Mouse (Mus musculus) lung, postnatal 0 days (tissue): Measurements from ENCODE around the gene Rarg. TPM values are rescaled to one million over a fixed set of nuclear protein-coding genes. Genes with fewer than 3 reads are reported as not detected.
A peak's percentile ranks its signal among the peaks of the same experiment; 100 is the strongest.

Source experiments
- ATAC-seq: fragments of 200-750 bp; cut with Nextera tagmentation; 2 replicates; pipeline ENCODE4 v1.8.0; 2017; ENCODE audit warnings: moderate library complexity
- DNase-seq: peaks from one replicate; pipeline ENCODE4 v3.0.0-alpha.2; 2016; ENCODE audit warnings: low spot score
- H3K27ac ChIP-seq: fragments of 300-500 bp; sonication (generic); 2 replicates; pipeline ENCODE4 v1.5.1; 2014; ENCODE audit warnings: antibody characterized with exemption, mild to moderate bottlenecking, low read length, mixed read lengths
- H3K27me3 ChIP-seq: fragments of 300-500 bp; sonication (generic); replicated peaks from 2 replicates; pipeline ENCODE4 v1.6.1; 2014; ENCODE audit warnings: low read length, mixed read lengths; ENCODE audit not compliant: insufficient read depth
- H3K36me3 ChIP-seq: fragments of 300-500 bp; sonication (generic); 2 replicates; pipeline ENCODE4 v1.6.1; 2014; ENCODE audit warnings: low read length, mixed read lengths; ENCODE audit not compliant: insufficient read depth
- H3K4me1 ChIP-seq: fragments of 300-500 bp; sonication (generic); 2 replicates; pipeline ENCODE4 v1.6.1; 2014; ENCODE audit warnings: antibody characterized with exemption, low read depth, low read length, mixed read lengths; ENCODE audit not compliant: insufficient read depth
- H3K4me2 ChIP-seq: fragments of 300-500 bp; sonication (generic); replicated peaks from 2 replicates; pipeline ENCODE4 v1.6.1; 2014; ENCODE audit warnings: low read depth, mild to moderate bottlenecking, low read length, moderate library complexity, mixed read lengths
- H3K4me3 ChIP-seq: fragments of 300-500 bp; sonication (generic); 2 replicates; pipeline ENCODE4 v1.5.1; 2014; ENCODE audit warnings: low read depth, low read length
- H3K9ac ChIP-seq: fragments of 300-500 bp; sonication (generic); replicated peaks from 2 replicates; pipeline ENCODE4 v1.6.1; 2014; ENCODE audit warnings: low read depth, mild to moderate bottlenecking
- H3K9me3 ChIP-seq: fragments of 300-500 bp; sonication (generic); 2 replicates; pipeline ENCODE4 v1.6.1; 2016; ENCODE audit warnings: low read length, mixed read lengths
- CTCF ChIP-seq: IDR thresholded peaks from 2 replicates; pipeline ENCODE4 v1.5.1; 2016; ENCODE audit warnings: antibody characterized with exemption, mild to moderate bottlenecking
- EP300 ChIP-seq: IDR thresholded peaks from 2 replicates; pipeline ENCODE4 v1.6.1; 2016; ENCODE audit warnings: antibody characterized with exemption, mild to moderate bottlenecking, control low read depth
- WGBS: fragments of 180-500 bp; shearing (Covaris S2); extraction: QIAGEN DNeasy Blood & Tissue Kit; methylation state at CpG from one replicate; pipeline ENCODE4 v1.1.7; 2014; 5-methylcytosine and 5-hydroxymethylcytosine counted together
- polyA plus RNA-seq: library from polyadenylated mRNA; unstranded; fragments of >200 nt; fragmentation: Nextera tagmentation; extraction: Ambion mirVana; gene quantifications from 2 replicates; pipeline ENCODE4 v1.2.1, GENCODE M21; 2015

Rarg gene
- polyA plus RNA-seq, 1 experiment from 2014 or later, result 35.8 TPM

GRCm38 (mm10) chr15:102224186-102224991, 32.9 kb downstream of the Rarg start:
- TF ChIP-seq EP300 (no peak), CTCF (peak; percentile 89)

DNA sequence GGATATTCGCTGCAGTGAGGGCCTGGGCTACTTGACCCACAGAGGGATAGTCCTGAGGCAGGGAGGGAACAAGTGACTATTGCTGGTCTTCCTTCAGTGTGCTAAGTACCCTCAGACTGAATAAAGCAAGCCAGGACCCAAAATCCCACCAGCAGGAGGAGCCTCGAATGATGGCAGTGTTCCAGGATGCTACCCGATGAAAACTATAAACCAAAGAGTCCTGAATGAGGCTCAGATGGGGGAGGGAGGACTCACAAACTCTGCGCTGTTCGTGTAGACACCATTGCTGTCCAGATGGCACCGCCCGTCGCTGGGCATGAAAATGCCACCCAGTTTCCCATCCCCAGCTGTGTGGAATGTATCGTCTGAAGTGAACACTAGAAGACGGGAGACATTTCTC, 34.9 kb downstream of the Rarg start:
- Histone ChIP-seq H3K27me3 (peaks cover 10% of the 10 kb centered on the region), H3K27ac (no peak overlapping the region), H3K9ac (no peak overlapping the region), H3K4me1 (peaks cover 4% of the 10 kb centered on the region; the same call in 1 of the 2 replicates), H3K4me2 (no peak overlapping the region), H3K4me3 (no peak overlapping the region), H3K36me3 (no peaks in the 10 kb centered on the region), H3K9me3 (no peaks in the 10 kb centered on the region)
- peak; percentile 32 for TF ChIP-seq CTCF
- TF ChIP-seq EP300, result no peak
- ATAC-seq, result no peak
- DNase-seq, result no peak
- whole genome bisulfite sequencing, result 53% methylated on average over 10 of the region's 10 CpGs

More at GRCm38 (mm10) chr15:102224186-102224991, 32.9 kb downstream of the Rarg start:
- H3K27ac ChIP-seq, result no peak overlapping the region
- peak overlapping the region; percentile 16; the same call in 1 of the 2 replicates for H3K9ac ChIP-seq
- H3K9me3 ChIP-seq, result no peaks in the 10 kb centered on the region
- H3K4me1 ChIP-seq, result peaks cover 4% of the 10 kb centered on the region; the same call in 1 of the 2 replicates
- H3K36me3 ChIP-seq, result no peaks in the 10 kb centered on the region
- ATAC-seq (peak; percentile 91), DNase-seq (peak; percentile 87)
- 3% methylated on average over 42 of the region's 43 CpGs for WGBS
- H3K27me3 ChIP-seq, result peaks cover 10% of the 10 kb centered on the region
- peak overlapping the region; percentile 37 for H3K4me3 ChIP-seq
- peak overlapping the region; percentile 83 for H3K4me2 ChIP-seq

DNA sequence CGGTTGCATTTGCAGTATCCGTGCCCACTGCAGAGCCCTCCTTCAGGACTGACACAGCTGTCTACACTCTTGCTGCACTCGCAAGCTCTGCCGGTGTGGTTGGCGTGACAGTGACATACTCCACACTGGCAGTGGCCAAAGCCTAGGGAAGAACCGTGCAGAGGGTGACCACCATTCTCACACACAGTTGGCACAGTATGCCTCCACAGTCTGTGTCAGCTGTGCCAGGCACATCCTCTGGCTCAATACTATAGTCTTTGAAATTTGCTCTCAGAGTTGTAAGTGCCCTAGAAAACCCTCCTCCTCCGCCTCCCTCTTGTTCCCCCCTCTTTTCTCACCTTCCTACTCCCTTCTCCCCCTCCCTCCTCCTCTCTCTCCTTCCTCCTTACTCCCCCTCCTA, 40.0 kb downstream of the Rarg start:
- Histone ChIP-seq H3K4me1 (no peaks in the 10 kb centered on the region), H3K36me3 (peaks cover 14% of the 10 kb centered on the region; the same call in 1 of the 2 replicates), H3K27me3 (no peaks in the 10 kb centered on the region), H3K4me2 (no peak overlapping the region), H3K9ac (no peak overlapping the region), H3K27ac (no peak overlapping the region), H3K4me3 (no peak overlapping the region), H3K9me3 (no peaks in the 10 kb centered on the region)
- WGBS, result 67% methylated on average over 7 of the region's 7 CpGs
- no peak for DNase-seq
- ATAC-seq, result peak; percentile 32
- TF ChIP-seq EP300 (no peak), CTCF (no peak)

DNA sequence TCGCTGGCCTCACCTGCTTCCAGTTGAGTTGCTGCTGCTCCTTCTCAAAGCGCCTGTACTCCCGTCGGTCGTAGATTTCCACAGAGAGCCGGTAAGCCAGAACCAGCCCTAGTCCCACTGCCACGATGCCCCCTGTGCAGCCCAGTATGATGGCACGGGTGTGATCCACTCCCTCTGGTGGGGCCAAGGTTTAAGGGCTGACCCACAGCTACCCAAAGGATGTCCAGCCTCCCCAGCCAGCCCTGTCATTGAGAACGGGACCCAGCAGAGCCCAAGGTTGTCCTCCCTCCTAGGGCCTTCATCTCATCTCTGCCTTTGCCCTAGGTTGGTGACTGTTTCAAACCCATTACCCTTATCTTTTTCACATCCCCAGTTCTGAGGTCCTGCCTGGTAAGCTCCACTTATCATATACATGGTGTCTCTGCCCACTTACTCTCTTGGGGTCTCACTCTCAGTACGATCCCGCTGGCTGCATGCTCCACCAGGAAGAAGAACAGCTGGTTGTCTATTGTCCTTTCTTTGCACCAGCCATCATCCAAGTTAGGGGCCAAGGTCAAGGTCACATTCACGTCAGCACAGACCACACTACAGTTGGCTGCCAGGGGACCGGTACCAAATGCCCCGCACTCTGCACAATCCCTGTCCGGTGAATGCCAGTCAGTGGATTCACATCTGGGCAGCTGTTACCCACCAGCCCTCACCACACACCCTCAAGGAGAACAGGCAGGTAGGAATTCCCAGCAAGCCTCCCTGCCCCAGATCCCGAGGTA, 40.7 kb downstream of the Rarg start:
- Histone ChIP-seq H3K4me2 (no peak overlapping the region), H3K27me3 (no peaks in the 10 kb centered on the region), H3K4me1 (no peaks in the 10 kb centered on the region), H3K9me3 (no peaks in the 10 kb centered on the region), H3K4me3 (no peak overlapping the region), H3K9ac (no peak overlapping the region), H3K27ac (no peak overlapping the region), H3K36me3 (peaks cover 20% of the 10 kb centered on the region; the same call in 1 of the 2 replicates)
- no peak for TF ChIP-seq CTCF
- no peak for TF ChIP-seq EP300
- DNase-seq (no peak), ATAC-seq (peak; percentile 20)
- 77% methylated on average over 16 of the region's 16 CpGs for WGBS

DNA sequence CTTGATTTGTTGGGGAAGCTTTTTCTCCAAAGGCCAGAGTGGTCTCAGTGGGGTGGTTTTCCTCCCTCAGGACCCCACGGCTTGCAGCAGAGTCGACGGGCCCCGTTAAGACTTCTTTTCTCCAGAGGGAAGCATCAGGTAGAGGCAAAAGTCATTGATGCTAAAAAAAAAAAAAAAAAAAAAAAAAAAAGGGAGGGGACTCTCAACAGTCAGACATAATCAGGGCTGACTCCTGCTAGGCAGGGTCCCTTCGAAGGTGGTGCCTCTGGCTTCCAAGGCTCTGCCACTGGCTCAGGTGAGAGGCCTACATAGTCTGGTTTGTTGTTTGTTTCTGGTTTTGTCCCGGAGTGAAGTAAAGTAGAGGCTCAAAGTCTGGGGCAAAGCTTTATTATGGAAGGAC, 41.7 kb downstream of the Rarg start:
- no peaks in the 10 kb centered on the region for H3K9me3 ChIP-seq
- no peak overlapping the region for H3K27ac ChIP-seq
- TF ChIP-seq EP300, result no peak
- TF ChIP-seq CTCF, result no peak
- H3K4me3 ChIP-seq, result no peak overlapping the region
- H3K4me2 ChIP-seq, result no peak overlapping the region
- DNase-seq, result no peak
- peaks cover 24% of the 10 kb centered on the region; the same call in 1 of the 2 replicates for H3K36me3 ChIP-seq
- no peak for ATAC-seq
- 79% methylated on average over 6 of the region's 6 CpGs for WGBS
- no peaks in the 10 kb centered on the region for H3K27me3 ChIP-seq
- no peak overlapping the region for H3K9ac ChIP-seq
- H3K4me1 ChIP-seq, result no peaks in the 10 kb centered on the region

DNA sequence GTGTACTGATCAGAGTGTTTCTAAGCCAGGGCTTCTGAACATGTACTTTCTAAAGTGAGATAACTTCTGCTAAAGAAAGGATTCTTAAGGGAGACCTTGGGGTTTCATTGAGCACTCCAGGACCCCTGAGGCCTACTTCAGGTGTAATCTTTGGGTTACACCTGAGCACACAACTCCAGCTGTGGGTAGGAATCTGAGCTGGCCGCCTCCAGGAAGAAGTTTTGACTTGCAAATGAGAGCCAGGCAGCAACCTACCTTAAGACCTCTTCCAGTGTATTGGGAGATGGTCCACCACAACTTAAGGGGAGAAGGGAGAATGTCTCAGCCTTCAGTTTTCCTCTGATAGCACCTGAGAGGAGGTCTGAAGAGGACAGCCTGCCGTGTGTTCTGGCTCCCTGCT, 43.2 kb downstream of the Rarg start:
- H3K27ac ChIP-seq, result no peak overlapping the region
- no peak for DNase-seq
- H3K4me1 ChIP-seq, result no peaks in the 10 kb centered on the region
- TF ChIP-seq EP300, result no peak
- H3K9me3 ChIP-seq, result no peaks in the 10 kb centered on the region
- H3K9ac ChIP-seq, result no peak overlapping the region
- peaks cover 24% of the 10 kb centered on the region; the same call in 1 of the 2 replicates for H3K36me3 ChIP-seq
- no peaks in the 10 kb centered on the region for H3K27me3 ChIP-seq
- 55% methylated on average over 2 of the region's 2 CpGs for WGBS
- ATAC-seq, result no peak
- H3K4me3 ChIP-seq, result no peak overlapping the region
- no peak overlapping the region for H3K4me2 ChIP-seq
